Mouse (Mus musculus) telencephalon, adult 2 months (tissue): ENCODE results near the gene Tmem150a.
A peak's percentile ranks its signal among the peaks of the same experiment; 100 is the strongest.

Experiments
- DNase-seq: peaks from one replicate; pipeline ENCODE4 v3.0.0-alpha.2; 2011; ENCODE audit warnings: low read depth, low spot score

The Tmem150a gene

GRCm38 (mm10) chr6:72352636-72353405, 2.4 kb upstream of the Tmem150a start:
- no peak for DNase-seq

- no peak for DNase-seq
These were observed 1.2 kb upstream of the Tmem150a start for GRCm38 (mm10) chr6:72354025-72354424.

GRCm38 (mm10) chr6:72356001-72356532, 820 bp downstream of the Tmem150a start:
- no peak for DNase-seq

GRCm38 (mm10) chr6:72357164-72358079, 2.2 kb downstream of the Tmem150a start:
- DNase-seq: no peak

GRCm38 (mm10) chr6:72358086-72358764, 3.0 kb downstream of the Tmem150a start:
- DNase-seq: no peak

GRCm38 (mm10) chr6:72359343-72359742, 4.1 kb downstream of the Tmem150a start:
- DNase-seq: no peak

- no peak for DNase-seq
These were observed 4.8 kb downstream of the Tmem150a start for GRCm38 (mm10) chr6:72359891-72360598.

GRCm38 (mm10) chr6:72360599-72360935, 5.3 kb downstream of the Tmem150a start:
- no peak for DNase-seq

GRCm38 (mm10) chr6:72361121-72361551, 5.9 kb downstream of the Tmem150a start:
- DNase-seq: no peak

GRCm38 (mm10) chr6:72362132-72363028, 7.1 kb downstream of the Tmem150a start:
- peak; percentile 99 for DNase-seq

GRCm38 (mm10) chr6:72364009-72364408, 8.8 kb downstream of the Tmem150a start:
- no peak for DNase-seq

GRCm38 (mm10) chr6:72364985-72365384, 9.7 kb downstream of the Tmem150a start:
- DNase-seq: no peak

GRCm38 (mm10) chr6:72366304-72366703, 11.1 kb downstream of the Tmem150a start:
- DNase-seq: no peak

- no peak for DNase-seq
These were observed 11.7 kb downstream of the Tmem150a start, which contains the start of gene Rnf181 for GRCm38 (mm10) chr6:72366844-72367443. Gene Rnf181, minus strand, starts transcription at chr6:72366956.

GRCm38 (mm10) chr6:72367460-72367974, 12.3 kb downstream of the Tmem150a start:
- no peak for DNase-seq

- DNase-seq: no peak
These were observed 14.3 kb downstream of the Tmem150a start for GRCm38 (mm10) chr6:72369557-72369956.

- no peak for DNase-seq
These were observed 14.8 kb downstream of the Tmem150a start for GRCm38 (mm10) chr6:72370091-72370490.

- peak; percentile 77 for DNase-seq
These were observed 15.9 kb downstream of the Tmem150a start for GRCm38 (mm10) chr6:72371147-72371546.

- DNase-seq: no peak
These were observed 16.3 kb downstream of the Tmem150a start for GRCm38 (mm10) chr6:72371571-72371970.
